Mouse (Mus musculus): ENCODE results near the gene Cadps2.

DNA sequence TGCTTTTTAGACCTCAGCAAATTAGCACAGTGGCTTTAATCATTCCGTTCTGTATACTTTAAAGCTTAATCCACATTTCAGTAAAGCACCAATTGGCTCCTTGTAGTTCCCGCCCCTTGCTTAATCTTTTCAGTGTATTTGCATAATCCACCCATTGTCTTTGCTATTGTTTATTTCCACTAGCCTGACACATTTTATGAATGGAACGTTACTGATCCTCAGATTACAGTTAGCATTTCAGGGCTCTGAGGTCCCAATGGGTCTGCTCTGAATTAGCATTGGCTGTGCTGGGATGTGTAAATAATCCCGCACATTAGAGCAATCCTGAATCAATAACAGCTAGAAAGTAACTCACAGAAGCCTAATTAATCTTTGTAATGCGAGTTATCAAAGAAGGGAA, 452.5 kb downstream of the Cadps2 start:
- TF ChIP-seq POLR2A (IDR thresholded peaks at IDR 0.05; ENCODE audit: low read depth, low read length), result no peak
- no peak for TF ChIP-seq CTCF (conservative IDR thresholded peaks at IDR 0.05; ENCODE audit: insufficient read depth, insufficient read length, low read depth, low read length)

Measured in kidney, adult 2 months (tissue).